Mouse (Mus musculus) ovary, postnatal 14 days (tissue): ENCODE data around the gene Zfp612.

ENCODE experiments used
- DNase-seq: peaks from one replicate; pipeline ENCODE4 v3.0.0; 2022; ENCODE audit warnings: low spot score

The Zfp612 gene

GRCm38 (mm10) chr8:110134236-110134635 is 54.7 kb downstream of the Zfp612 start:
- DNase-seq = no peak

- no peak for DNase-seq
Measured at GRCm38 (mm10) chr8:110135515-110135914, 56.0 kb downstream of the Zfp612 start.

- no peak for DNase-seq
Measured at GRCm38 (mm10) chr8:110140156-110140555, 60.6 kb downstream of the Zfp612 start.

DNA sequence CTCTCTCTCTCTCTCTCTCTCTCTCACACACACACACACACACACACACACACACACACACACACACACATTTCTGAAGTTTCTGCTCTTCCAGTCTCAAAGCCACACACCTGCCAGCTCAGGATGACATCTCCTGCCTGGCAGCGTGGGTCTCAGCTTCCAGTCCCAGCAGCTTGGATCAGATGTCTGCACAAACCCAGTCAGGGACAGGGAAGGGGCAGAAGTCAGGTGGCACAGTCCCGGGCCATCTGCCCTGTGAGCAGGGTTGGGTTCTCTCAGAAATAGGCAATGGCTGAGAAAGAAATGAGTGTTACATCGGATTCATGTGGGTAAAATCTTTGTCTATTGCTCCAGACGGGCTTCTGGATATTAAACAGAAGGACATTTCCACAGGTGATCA is 61.2 kb downstream of the Zfp612 start:
- no peak for DNase-seq
